Mouse (Mus musculus) right cerebral cortex, postnatal 25 days (tissue): ENCODE measurements around the gene Rsrc1.

Source experiments
- DNase-seq: peaks from one replicate; pipeline ENCODE4 v3.0.0; 2022

Rsrc1 gene

GRCm38 (mm10) chr3:67373872-67374271 lies 392.7 kb downstream of the Rsrc1 start, which contains the start of gene Mlf1:
Mlf1 (plus strand) TSS chr3:67374097.
- peak; percentile 92 for DNase-seq

- no peak for DNase-seq
These were observed 393.2 kb downstream of the Rsrc1 start for GRCm38 (mm10) chr3:67374360-67374778.

GRCm38 (mm10) chr3:67375063-67375462 lies 393.9 kb downstream of the Rsrc1 start, which contains the start of gene Gm17402:
Gm17402 (minus strand) TSS chr3:67375163.
- no peak for DNase-seq

GRCm38 (mm10) chr3:67378215-67378614 lies 397.0 kb downstream of the Rsrc1 start:
- DNase-seq: no peak
